Mouse (Mus musculus) bone marrow macrophage, adult 2 months (primary cell): ENCODE results near the gene Phldb2.

Experiments used
- CTCF ChIP-seq: IDR thresholded peaks from 2 replicates; pipeline ENCODE4 v1.5.1; 2012; ENCODE audit warnings: low read depth, mild to moderate bottlenecking, low read length, moderate library complexity
- POLR2A ChIP-seq: IDR thresholded peaks from 2 replicates; pipeline ENCODE4 v1.6.1; 2012; ENCODE audit warnings: mild to moderate bottlenecking, low read depth, low read length, borderline replicate concordance

DNA sequence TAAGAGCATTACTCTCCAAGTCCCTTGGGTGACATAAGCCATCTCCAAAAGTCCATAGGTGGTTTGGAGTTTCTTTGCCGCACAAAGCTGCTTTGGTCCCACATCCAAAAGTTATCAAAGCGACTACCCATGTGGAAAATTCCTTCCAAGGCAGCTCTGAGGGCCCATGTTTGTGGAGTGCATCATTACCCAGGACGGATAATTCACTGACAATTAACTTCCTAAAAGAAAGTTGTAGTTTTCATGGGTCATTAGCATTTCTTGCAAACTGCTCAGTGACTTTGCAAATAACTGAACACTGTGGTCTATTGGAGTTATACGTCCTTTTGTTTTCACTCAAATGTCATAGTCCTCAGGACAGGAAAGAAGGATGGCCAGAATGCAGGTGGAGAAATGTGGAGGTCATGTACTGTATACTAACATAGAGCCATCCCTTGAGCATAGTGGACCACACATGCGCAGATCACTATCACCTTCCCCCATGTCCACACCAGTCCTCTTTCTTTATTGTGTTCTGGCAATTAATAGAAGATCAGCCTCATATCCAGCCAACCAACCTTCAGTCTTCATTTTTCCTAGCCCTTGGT is 96.0 kb downstream of the Phldb2 start:
- TF ChIP-seq CTCF = no peak
- no peak for TF ChIP-seq POLR2A
